Mouse (Mus musculus) testis, adult 2 months (tissue): ENCODE results near the gene Ssc5d. TPM values are rescaled to one million over a fixed set of nuclear protein-coding genes. Genes with fewer than 3 reads are reported as not detected.
A peak's percentile ranks its signal among the peaks of the same experiment; 100 is the strongest.

ENCODE experiments used
- H3K27ac ChIP-seq: fragments of 200-500 bp; 2 replicates; pipeline ENCODE4 v1.5.1; 2012; ENCODE audit warnings: low read depth, low read length; ENCODE audit not compliant: control insufficient read depth, insufficient read depth
- H3K27me3 ChIP-seq: fragments of 200-500 bp; 2 replicates; pipeline ENCODE4 v1.6.1; 2012; ENCODE audit warnings: mild to moderate bottlenecking, low read length, moderate library complexity; ENCODE audit not compliant: control insufficient read depth, insufficient read depth
- H3K36me3 ChIP-seq: fragments of 200-500 bp; 2 replicates; pipeline ENCODE4 v1.6.1; 2012; ENCODE audit warnings: mild to moderate bottlenecking, low read length; ENCODE audit not compliant: control insufficient read depth, insufficient read depth
- H3K4me1 ChIP-seq: fragments of 200-500 bp; 2 replicates; pipeline ENCODE4 v1.6.1; 2012; ENCODE audit warnings: low read length; ENCODE audit not compliant: control insufficient read depth, insufficient read depth
- H3K4me3 ChIP-seq: fragments of 200-500 bp; 2 replicates; pipeline ENCODE4 v1.5.1; 2012; ENCODE audit warnings: low read depth, mild to moderate bottlenecking, low read length, moderate library complexity, mixed read lengths; ENCODE audit not compliant: control insufficient read depth
- CTCF ChIP-seq: fragments of 200-500 bp; IDR thresholded peaks from 2 replicates; pipeline ENCODE4 v1.5.1; 2012; ENCODE audit warnings: low read depth, mild to moderate bottlenecking, inconsistent platforms, low read length, moderate library complexity; ENCODE audit not compliant: control insufficient read depth, insufficient read depth, insufficient replicate concordance
- POLR2A ChIP-seq: fragments of 200-500 bp; IDR thresholded peaks from 2 replicates; pipeline ENCODE4 v1.6.1; 2012; ENCODE audit warnings: low read depth, mild to moderate bottlenecking, inconsistent platforms, low read length, moderate library complexity; ENCODE audit not compliant: control insufficient read depth
- polyA plus RNA-seq: library from polyadenylated mRNA; depleted of rRNA; stranded (reverse); fragments of >200 nt; gene quantifications from 2 replicates; pipeline ENCODE4 v1.2.3, GENCODE M21; 2012

Ssc5d gene
- polyA plus RNA-seq, 1 experiment = 0.94 TPM

DNA sequence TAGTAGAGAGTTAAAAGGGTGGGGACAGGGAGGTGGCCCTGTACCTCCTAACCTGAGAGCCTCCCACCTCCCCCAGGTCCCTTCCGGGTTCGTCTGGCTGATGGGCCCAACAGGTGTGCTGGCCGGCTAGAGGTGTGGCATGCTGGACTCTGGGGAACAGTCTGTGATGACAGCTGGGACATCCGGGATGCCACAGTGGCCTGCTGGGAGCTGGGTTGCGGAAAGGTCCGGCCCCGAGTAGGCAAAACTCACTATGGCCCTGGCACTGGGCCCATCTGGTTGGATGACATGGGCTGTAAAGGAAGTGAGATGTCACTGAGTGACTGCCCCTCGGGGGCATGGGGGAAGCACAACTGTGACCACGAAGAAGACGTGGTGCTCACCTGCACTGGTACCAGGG, 11.2 kb downstream of the Ssc5d start:
- Histone ChIP-seq H3K4me1 (no peaks in the 10 kb centered on the region), H3K27ac (no peak overlapping the region), H3K36me3 (no peaks in the 10 kb centered on the region), H3K4me3 (no peak overlapping the region), H3K27me3 (no peaks in the 10 kb centered on the region)
- TF ChIP-seq CTCF (no peak), POLR2A (no peak)

DNA sequence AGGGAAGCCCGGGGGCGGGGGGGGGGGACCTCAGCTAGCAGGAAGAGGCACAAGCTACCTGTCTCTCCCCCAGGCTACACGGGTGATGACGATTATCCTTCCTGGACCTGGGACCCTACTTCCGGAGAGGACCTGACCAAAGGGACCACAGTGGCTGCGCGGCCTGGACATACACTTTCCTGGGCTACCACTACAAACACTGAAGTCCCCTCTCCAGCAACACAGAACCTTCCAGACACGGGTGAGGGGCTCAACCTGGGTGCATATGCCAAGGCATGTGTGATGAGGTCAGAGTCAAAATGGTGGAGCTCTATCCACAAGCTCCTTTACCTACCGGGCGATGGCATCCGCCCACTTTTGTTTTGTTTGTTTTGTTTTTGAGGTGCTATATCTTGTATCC, 11.8 kb downstream of the Ssc5d start:
- Histone ChIP-seq H3K27ac (no peak overlapping the region), H3K4me3 (no peak overlapping the region), H3K36me3 (no peaks in the 10 kb centered on the region), H3K4me1 (no peaks in the 10 kb centered on the region), H3K27me3 (no peaks in the 10 kb centered on the region)
- TF ChIP-seq POLR2A (no peak), CTCF (no peak)

DNA sequence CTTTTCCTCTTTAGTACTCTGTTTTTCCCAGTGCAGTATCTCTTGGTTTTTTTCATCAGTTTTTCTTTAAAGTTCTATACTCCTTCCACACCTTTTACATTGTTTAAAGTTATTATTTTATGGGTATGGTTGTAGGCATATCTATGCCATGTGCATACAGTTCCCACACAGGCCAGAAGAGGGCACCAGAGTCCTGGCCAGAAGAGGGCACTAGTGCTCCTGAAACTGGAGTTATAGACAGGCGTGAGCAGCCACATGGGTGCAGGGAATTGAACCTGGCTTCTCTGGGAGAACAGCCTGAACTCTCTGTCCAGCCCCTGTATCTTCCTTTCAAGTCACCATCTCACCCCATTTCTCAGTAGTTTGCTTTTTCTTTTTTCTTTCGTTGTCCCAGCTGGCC, 12.9 kb downstream of the Ssc5d start:
- TF ChIP-seq POLR2A (no peak), CTCF (peak; percentile 80; the same call in 1 of the 2 replicates)
- no peak overlapping the region for H3K4me3 ChIP-seq
- no peaks in the 10 kb centered on the region for H3K36me3 ChIP-seq
- H3K27me3 ChIP-seq = no peaks in the 10 kb centered on the region
- H3K4me1 ChIP-seq = peaks cover 3% of the 10 kb centered on the region
- H3K27ac ChIP-seq = no peak overlapping the region

DNA sequence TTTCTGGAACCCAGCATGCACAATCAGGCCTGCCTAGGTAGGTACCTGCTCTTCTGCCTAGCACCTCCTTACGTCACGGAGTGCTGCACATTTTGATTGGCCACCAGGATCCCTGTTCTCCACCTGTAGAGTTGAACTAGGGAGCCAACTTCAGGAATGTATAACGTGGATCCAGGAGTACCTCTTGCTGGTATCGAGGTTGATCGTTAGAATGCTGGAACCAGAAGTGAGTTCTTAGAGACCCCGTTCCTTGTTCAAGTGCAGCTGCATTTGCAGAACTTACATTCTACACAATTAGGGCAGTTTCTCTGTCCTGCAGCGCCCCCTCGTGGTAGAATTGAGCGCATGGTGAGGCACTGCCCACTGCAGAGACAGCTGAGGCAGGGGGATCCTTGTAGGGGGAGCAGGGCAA, 14.5 kb downstream of the Ssc5d start:
- H3K4me1 ChIP-seq = peaks cover 4% of the 10 kb centered on the region
- no peak overlapping the region for H3K27ac ChIP-seq
- H3K27me3 ChIP-seq = no peaks in the 10 kb centered on the region
- TF ChIP-seq POLR2A = no peak
- TF ChIP-seq CTCF = peak; percentile 73; the same call in 1 of the 2 replicates
- H3K4me3 ChIP-seq = no peak overlapping the region
- no peaks in the 10 kb centered on the region for H3K36me3 ChIP-seq

GRCm38 (mm10) chr7:4942673-4943072, 17.1 kb downstream of the Ssc5d start:
- Histone ChIP-seq H3K27me3 (no peaks in the 10 kb centered on the region), H3K36me3 (no peaks in the 10 kb centered on the region), H3K27ac (no peak overlapping the region), H3K4me3 (no peak overlapping the region), H3K4me1 (peaks cover 4% of the 10 kb centered on the region)
- no peak for TF ChIP-seq POLR2A
- TF ChIP-seq CTCF = no peak

GRCm38 (mm10) chr7:4943223-4943815, 17.7 kb downstream of the Ssc5d start:
- Histone ChIP-seq H3K27me3 (no peaks in the 10 kb centered on the region), H3K4me1 (peaks cover 4% of the 10 kb centered on the region), H3K36me3 (no peaks in the 10 kb centered on the region), H3K4me3 (peak overlapping the region; percentile 18; the same call in 1 of the 2 replicates), H3K27ac (no peak overlapping the region)
- TF ChIP-seq POLR2A (no peak), CTCF (peak; percentile 92; the same call in 1 of the 2 replicates)

GRCm38 (mm10) chr7:4947855-4948254, 22.3 kb downstream of the Ssc5d start:
- no peak for TF ChIP-seq POLR2A
- TF ChIP-seq CTCF = no peak
- H3K27ac ChIP-seq = no peak overlapping the region

More at GRCm38 (mm10) chr7:4947855-4948254, 22.3 kb downstream of the Ssc5d start:
- Histone ChIP-seq H3K36me3 (no peaks in the 10 kb centered on the region), H3K4me1 (peaks cover 4% of the 10 kb centered on the region), H3K4me3 (no peak overlapping the region), H3K27me3 (no peaks in the 10 kb centered on the region)
